8 mouse cellular contexts compared by ENCODE assay signal in genomic region chr7:143153915-143154373, GRCm38 (mm10). TPM values are rescaled to one million over a fixed set of nuclear protein-coding genes. Genes with fewer than 3 reads are reported as not detected.
DNase-seq lines count a peak whose midpoint lies in the region; ATAC-seq and TF ChIP-seq lines count a peak whose summit lies in the region.

No protein-coding gene starts in this region.

- ATAC-seq in embryonic facial prominence, embryonic 14.5 days (ENCODE audit: low read depth): peak; percentile 92
- peak; percentile 80 for ATAC-seq in limb, embryonic 13.5 days (ENCODE audit: low FRiP score, low read depth)
- peak; percentile 94 for ATAC-seq in midbrain, embryonic 16.5 days

- peaks cover 15% of the 10 kb centered on the region for H3K4me1 ChIP-seq in embryonic facial prominence, embryonic 14.5 days (ENCODE audit: control insufficient read depth, insufficient read depth, low read length)
- peaks cover 42% of the 10 kb centered on the region for H3K4me1 ChIP-seq in limb, embryonic 13.5 days
- peaks cover 8% of the 10 kb centered on the region for H3K4me1 ChIP-seq in midbrain, embryonic 16.5 days (ENCODE audit: control insufficient read depth, insufficient read depth, low read length)
- H3K4me1 ChIP-seq in spleen, adult 2 months (ENCODE audit: control insufficient read depth, insufficient read depth, insufficient read length): no peaks in the 10 kb centered on the region

- H3K27ac ChIP-seq in embryonic facial prominence, embryonic 14.5 days (replicated peaks; ENCODE audit: low read depth, low read length): peak overlapping the region; percentile 95
- H3K27ac ChIP-seq in limb, embryonic 13.5 days: peak overlapping the region; percentile 96
- no peak overlapping the region for H3K27ac ChIP-seq in midbrain, embryonic 16.5 days (ENCODE audit: low read length)
- H3K27ac ChIP-seq in spleen, adult 2 months (ENCODE audit: insufficient read depth, low read length): no peak overlapping the region

- under 1% methylated on average over 18 of the region's 18 CpGs for WGBS in embryonic facial prominence, embryonic 14.5 days
- under 1% methylated on average over 18 of the region's 18 CpGs for WGBS in limb, embryonic 13.5 days
- whole genome bisulfite sequencing in midbrain, embryonic 16.5 days: 4% methylated on average over 18 of the region's 18 CpGs
- WGBS in spleen, adult 2 months: 5% methylated on average over 18 of the region's 18 CpGs

- peak; percentile 87 for TF ChIP-seq CTCF in spleen, adult 2 months (IDR thresholded peaks at IDR 0.05; ENCODE audit: extremely low read depth, insufficient read depth, insufficient read length, insufficient replicate concordance)

- peak overlapping the region; percentile 15 for H3K4me3 ChIP-seq in embryonic facial prominence, embryonic 14.5 days (ENCODE audit: low read depth, low read length)
- no peak overlapping the region; the same call in 1 of the 2 replicates for H3K4me3 ChIP-seq in limb, embryonic 13.5 days
- H3K4me3 ChIP-seq in midbrain, embryonic 16.5 days (ENCODE audit: low read depth, low read length): peak overlapping the region; percentile 26
- H3K4me3 ChIP-seq in spleen, adult 2 months (ENCODE audit: extremely low read depth, insufficient read depth, insufficient read length): no peak overlapping the region

- no peaks in the 10 kb centered on the region for H3K27me3 ChIP-seq in embryonic facial prominence, embryonic 14.5 days (replicated peaks; ENCODE audit: control insufficient read depth, insufficient read depth, low read length)
- H3K27me3 ChIP-seq in limb, embryonic 13.5 days: no peaks in the 10 kb centered on the region
- no peaks in the 10 kb centered on the region for H3K27me3 ChIP-seq in midbrain, embryonic 16.5 days (ENCODE audit: control insufficient read depth, insufficient read depth, low read depth, low read length)
- no peaks in the 10 kb centered on the region for H3K27me3 ChIP-seq in spleen, adult 2 months (ENCODE audit: control insufficient read depth, insufficient read depth, low read length)

- H3K4me2 ChIP-seq in embryonic facial prominence, embryonic 14.5 days (ENCODE audit: low read depth, low read length): peak overlapping the region; percentile 56
- H3K4me2 ChIP-seq in limb, embryonic 13.5 days (replicated peaks): peak overlapping the region; percentile 56
- H3K4me2 ChIP-seq in midbrain, embryonic 16.5 days (ENCODE audit: low read length): peak overlapping the region; percentile 49

- no peaks in the 10 kb centered on the region for H3K9me3 ChIP-seq in embryonic facial prominence, embryonic 14.5 days (ENCODE audit: control insufficient read depth, low read length)
- H3K9me3 ChIP-seq in limb, embryonic 13.5 days: no peaks in the 10 kb centered on the region
- no peaks in the 10 kb centered on the region for H3K9me3 ChIP-seq in midbrain, embryonic 16.5 days (replicated peaks; ENCODE audit: control insufficient read depth, low read length, poor library complexity, severe bottlenecking)

- peak overlapping the region; percentile 55 for H3K9ac ChIP-seq in embryonic facial prominence, embryonic 14.5 days (ENCODE audit: low read depth, low read length)
- H3K9ac ChIP-seq in limb, embryonic 13.5 days: peak overlapping the region; percentile 55
- peak overlapping the region; percentile 36; the same call in 1 of the 2 replicates for H3K9ac ChIP-seq in midbrain, embryonic 16.5 days (ENCODE audit: low read depth, low read length)

- H3K36me3 ChIP-seq in embryonic facial prominence, embryonic 14.5 days (ENCODE audit: control insufficient read depth, insufficient read depth, low read length): no peaks in the 10 kb centered on the region
- H3K36me3 ChIP-seq in limb, embryonic 13.5 days: no peaks in the 10 kb centered on the region
- H3K36me3 ChIP-seq in midbrain, embryonic 16.5 days (ENCODE audit: control insufficient read depth, insufficient read depth, low read length): no peaks in the 10 kb centered on the region
- H3K36me3 ChIP-seq in spleen, adult 2 months (ENCODE audit: control insufficient read depth, insufficient read depth, low read length): no peaks in the 10 kb centered on the region

- peak; percentile 77 for DNase-seq in 3T3-L1 (ENCODE audit: low read depth, low spot score)
- peak; percentile 63 to 82 for DNase-seq in adrenal gland, postnatal 4 days (ENCODE audit: low spot score in 2 of 2)
- DNase-seq in embryonic facial prominence, embryonic 14.5 days (ENCODE audit: low spot score): peak; percentile 94
- peak; percentile 83 for DNase-seq in heart, adult 8-10 months (ENCODE audit: low spot score)
- peak; percentile 61 to 85 for DNase-seq in kidney, adult 8-10 months
- peak; percentile 15 to 62 for DNase-seq in spleen, adult 2 months (ENCODE audit: low read depth in 1 of 2, low spot score in 2 of 2)

- no peak for TF ChIP-seq POLR2A in spleen, adult 2 months (IDR thresholded peaks at IDR 0.05; ENCODE audit: low read depth, low read length)

RNA-seq across cellular contexts. Expression of gene Kcnq1, which starts 47.8 kb away (rescaled TPM):
- total RNA-seq in adrenal gland, postnatal 4 days (2021): 1 to 10 TPM; 3.4 to 5.6 TPM
- 1.9 and 2.0 TPM in 2 replicates for polyA plus RNA-seq in embryonic facial prominence, embryonic 14.5 days (2014; fragmentation: Nextera tagmentation; extraction: Ambion mirVana)
- total RNA-seq in heart, adult 8-10 months (2022): 10 to 100 TPM; 30.9 to 36.9 (median 32.8) TPM
- polyA plus RNA-seq in limb, embryonic 13.5 days (2015; fragmentation: Nextera tagmentation; extraction: Ambion mirVana): 0.61 and 0.87 TPM in 2 replicates
- polyA plus RNA-seq in midbrain, embryonic 16.5 days (2015; fragmentation: Nextera tagmentation; extraction: Ambion mirVana): 1.1 and 2.2 TPM in 2 replicates
- 1.1 and 1.2 TPM in 2 replicates for polyA plus RNA-seq in spleen, adult 2 months (2012; rRNA removed)

RNA-seq across cellular contexts. Expression of gene Trpm5, which starts 59.5 kb away (rescaled TPM):
- 1 to 10 TPM; 5.2 to 6.0 TPM for total RNA-seq in adrenal gland, postnatal 4 days (2021)
- polyA plus RNA-seq in embryonic facial prominence, embryonic 14.5 days (2014; fragmentation: Nextera tagmentation; extraction: Ambion mirVana): 14.7 and 18.2 TPM in 2 replicates
- total RNA-seq in heart, adult 8-10 months (2022): under 1 TPM in 1 of 4 experiments, not detected in 3; 0.28 TPM
- 20.9 and 22.1 TPM in 2 replicates for polyA plus RNA-seq in limb, embryonic 13.5 days (2015; fragmentation: Nextera tagmentation; extraction: Ambion mirVana)
- polyA plus RNA-seq in midbrain, embryonic 16.5 days (2015; fragmentation: Nextera tagmentation; extraction: Ambion mirVana): 1.5 and 1.8 TPM in 2 replicates
- 0.66 and 0.95 TPM in 2 replicates for polyA plus RNA-seq in spleen, adult 2 months (2012; rRNA removed)

Comparison
In these comparisons a context has a peak if more than half of its experiments do, and no peak if none do; other contexts are left out.
1. DNase-seq: peak in every context shown above with its lines; median percentile 94 in embryonic facial prominence, embryonic 14.5 days; 83 in heart, adult 8-10 months; 77 in 3T3-L1; 73 in kidney, adult 8-10 months; 72 in adrenal gland, postnatal 4 days; 38 in spleen, adult 2 months.
2. H3K27ac ChIP-seq: peak in embryonic facial prominence, embryonic 14.5 days (single experiment) and limb, embryonic 13.5 days (single experiment); none in midbrain, embryonic 16.5 days (single experiment) and spleen, adult 2 months (single experiment).
3. H3K4me3 ChIP-seq: peak in embryonic facial prominence, embryonic 14.5 days (single experiment) and midbrain, embryonic 16.5 days (single experiment); none in limb, embryonic 13.5 days (single experiment) and spleen, adult 2 months (single experiment).
4. Peak in every context shown above with its lines, with median percentiles within 50 percentile points of each other: ATAC-seq, H3K4me2 ChIP-seq and H3K9ac ChIP-seq.